Mouse (Mus musculus) ES-E14 (cell line): ENCODE measurements around the gene Marveld1.

Experiments
- CHD2 ChIP-seq: IDR thresholded peaks from 2 replicates; pipeline ENCODE4 v1.6.1; 2014; ENCODE audit warnings: mild to moderate bottlenecking, low read depth, low read length, inconsistent platforms
- HCFC1 ChIP-seq: IDR thresholded peaks from 2 replicates; pipeline ENCODE4 v1.6.1; 2012; ENCODE audit warnings: low read length, inconsistent platforms, borderline replicate concordance; ENCODE audit not compliant: insufficient read depth
- MAFK ChIP-seq: IDR thresholded peaks from 2 replicates; pipeline ENCODE4 v1.6.1; 2014; ENCODE audit warnings: mild to moderate bottlenecking, low read depth, low read length, inconsistent platforms; ENCODE audit not compliant: insufficient read depth
- ZC3H11A ChIP-seq: IDR thresholded peaks from 2 replicates; pipeline ENCODE4 v1.6.1; 2012; ENCODE audit warnings: low read depth, mild to moderate bottlenecking, inconsistent platforms, low read length, borderline replicate concordance
- ZNF384 ChIP-seq: IDR thresholded peaks from 2 replicates; pipeline ENCODE4 v1.6.1; 2012; ENCODE audit warnings: low read depth, low read length, inconsistent platforms

DNA sequence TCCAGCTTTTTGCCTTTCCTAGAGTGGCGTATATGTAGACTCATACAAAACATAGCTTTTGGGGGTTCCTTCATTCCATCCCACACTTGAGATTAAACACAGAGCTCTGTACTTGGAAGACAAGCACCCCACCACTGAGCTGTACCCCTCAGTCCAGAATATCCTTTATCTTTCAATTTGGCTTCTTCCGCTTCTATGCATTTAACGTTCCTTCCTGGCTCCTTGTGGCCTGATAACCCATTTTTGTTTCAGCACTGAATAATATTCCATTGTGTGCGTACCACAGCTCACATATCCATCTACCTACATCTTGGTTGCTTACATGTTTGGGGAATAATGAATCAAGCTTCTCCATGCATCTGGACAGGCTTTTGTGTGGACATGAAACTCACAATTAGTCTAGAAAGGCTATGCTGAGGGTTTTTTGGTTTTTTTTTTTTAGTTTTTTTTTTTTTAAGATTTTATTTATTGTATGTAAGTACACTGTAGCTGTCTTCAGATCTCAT, 10.0 kb upstream of the Marveld1 start:
- TF ChIP-seq ZNF384 = no peak
- TF ChIP-seq MAFK = no peak
- TF ChIP-seq ZC3H11A = no peak
- no peak for TF ChIP-seq CHD2
- no peak for TF ChIP-seq HCFC1
